Mouse (Mus musculus): ENCODE data around the gene Plcg2. TPM values are rescaled to one million over a fixed set of nuclear protein-coding genes. Genes with fewer than 3 reads are reported as not detected.

Gene Plcg2
- total RNA-seq (2021): 1 to 10 TPM; 7.6 to 8.5 TPM
- long read RNA-seq, experiment 1, full-length matches to known transcripts: 6 of 7 reads
- long read RNA-seq, experiment 1, partial matches to known transcripts: 1 of 7 reads
- long read RNA-seq, experiment 1, other reads (novel, unspliced or antisense): 0 of 7 reads
- long read RNA-seq, experiment 2, full-length matches to known transcripts: 2 of 3 reads
- long read RNA-seq, experiment 2, partial matches to known transcripts: 1 of 3 reads
- long read RNA-seq, experiment 2, other reads (novel, unspliced or antisense): 0 of 3 reads

DNA sequence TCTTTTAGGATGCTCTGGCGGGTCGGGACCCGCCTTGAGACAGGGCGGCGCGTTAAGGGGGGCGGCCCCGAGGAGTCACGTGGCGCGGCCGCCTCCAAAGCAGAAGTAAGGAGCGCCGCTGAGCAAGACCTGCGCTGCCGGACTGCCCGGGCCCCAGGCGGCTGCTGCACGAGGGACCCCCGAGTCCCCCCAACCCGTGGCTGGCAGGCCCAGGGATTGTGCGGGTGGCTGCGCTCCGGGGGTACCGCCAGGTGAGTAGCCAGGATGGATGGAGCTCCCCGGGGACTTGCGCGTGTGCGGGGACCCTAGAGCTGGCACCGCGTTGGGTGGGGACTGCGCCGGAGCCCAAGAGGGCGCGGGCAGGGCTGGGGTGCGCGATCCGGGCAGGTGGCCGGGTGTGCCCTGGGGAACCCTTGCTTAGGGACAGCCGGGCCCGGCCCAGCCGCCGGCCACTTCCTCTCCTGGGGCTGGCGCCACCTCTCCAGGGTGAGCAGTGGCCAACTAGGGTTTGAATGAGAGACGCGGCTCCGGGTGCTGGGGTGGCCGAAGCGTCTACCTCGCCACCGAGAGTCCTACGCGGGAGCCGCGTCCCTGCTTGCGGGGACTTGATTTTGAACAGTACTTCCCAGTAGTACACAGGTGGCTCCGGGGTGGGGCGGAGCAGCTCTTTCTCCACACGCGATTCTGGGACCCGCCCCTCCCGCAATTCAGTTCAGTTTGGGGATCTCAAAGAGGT lies at the start of gene Plcg2:
Gene Plcg2 (plus strand): TSS at position 113 of the 736 bp plus-strand sequence.
- peak; percentile 57 to 61 for DNase-seq

- DNase-seq: no peak
Measured at GRCm38 (mm10) chr8:117451072-117451471, 47.0 kb upstream of the Plcg2 start.

DNA sequence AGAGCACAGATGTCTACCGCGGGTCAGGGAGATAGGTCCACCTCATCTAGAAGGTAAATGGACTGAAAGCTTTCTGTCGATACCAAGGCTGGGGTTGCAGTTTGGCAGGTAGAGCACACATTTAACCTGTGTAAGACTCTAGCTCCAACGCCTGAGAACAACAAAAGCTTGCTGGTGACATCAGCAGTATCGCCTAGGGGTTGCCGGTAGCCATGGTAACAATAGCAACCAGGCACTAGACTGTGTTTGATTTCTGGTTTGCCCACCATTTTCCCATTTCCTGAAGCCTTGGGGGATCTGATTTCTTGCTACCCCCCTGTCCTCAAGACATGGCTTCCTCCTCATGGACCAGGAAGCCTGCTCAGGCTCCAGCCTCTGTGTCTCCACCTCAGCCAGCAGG lies 44.1 kb upstream of the Plcg2 start:
- no peak for DNase-seq

DNA sequence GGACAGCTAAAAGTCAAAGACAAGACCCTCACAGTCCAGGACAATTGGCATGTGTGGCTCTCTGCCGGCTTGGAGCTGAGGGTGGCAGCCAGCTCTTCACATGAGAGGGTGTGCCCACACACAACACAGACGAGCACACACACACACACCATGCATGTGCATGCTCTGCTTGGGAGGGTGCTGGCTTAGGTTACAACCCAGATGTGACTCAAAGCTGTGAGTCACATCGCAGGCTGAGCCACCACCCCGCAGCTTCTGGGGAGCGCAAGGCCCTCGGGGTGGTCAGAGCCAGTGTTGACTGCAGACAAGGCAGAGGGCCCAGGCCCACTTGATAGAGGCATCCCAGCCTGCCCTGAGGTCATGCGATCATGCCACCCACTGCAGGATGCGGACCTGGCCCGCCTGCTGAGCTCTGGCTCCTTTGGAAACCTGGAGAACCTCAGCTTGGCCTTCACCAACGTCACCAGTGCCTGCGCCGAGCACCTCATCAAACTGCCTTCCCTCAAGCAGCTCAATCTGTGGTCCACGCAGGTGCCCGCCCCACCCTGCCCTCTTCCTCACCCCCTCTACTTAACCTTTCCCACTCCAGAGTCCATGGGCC lies 43.5 kb upstream of the Plcg2 start:
- DNase-seq: no peak

- DNase-seq: no peak
Measured at GRCm38 (mm10) chr8:117455701-117456100, 42.4 kb upstream of the Plcg2 start.

DNA sequence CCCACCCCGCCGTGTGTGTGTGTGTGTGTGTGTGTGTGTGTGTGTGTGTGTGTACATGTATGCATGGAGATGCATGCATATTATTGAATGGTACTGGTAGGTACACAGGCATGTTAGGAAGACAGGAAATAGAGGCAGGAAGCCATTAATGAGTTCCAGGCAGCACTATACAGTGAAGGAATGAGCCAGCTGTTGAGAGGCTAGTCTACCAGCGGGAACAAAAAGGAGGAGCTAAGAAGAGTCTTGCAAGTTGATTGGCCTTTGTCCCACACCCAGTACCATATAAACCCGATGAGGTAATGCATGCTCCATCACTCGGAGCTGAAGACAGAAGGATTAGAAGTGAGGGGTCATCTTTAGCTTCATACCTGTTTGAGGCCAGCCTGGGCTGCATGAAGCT lies 39.7 kb upstream of the Plcg2 start:
- DNase-seq: no peak

- DNase-seq: no peak
Measured at GRCm38 (mm10) chr8:117462701-117463284, 35.3 kb upstream of the Plcg2 start.

DNA sequence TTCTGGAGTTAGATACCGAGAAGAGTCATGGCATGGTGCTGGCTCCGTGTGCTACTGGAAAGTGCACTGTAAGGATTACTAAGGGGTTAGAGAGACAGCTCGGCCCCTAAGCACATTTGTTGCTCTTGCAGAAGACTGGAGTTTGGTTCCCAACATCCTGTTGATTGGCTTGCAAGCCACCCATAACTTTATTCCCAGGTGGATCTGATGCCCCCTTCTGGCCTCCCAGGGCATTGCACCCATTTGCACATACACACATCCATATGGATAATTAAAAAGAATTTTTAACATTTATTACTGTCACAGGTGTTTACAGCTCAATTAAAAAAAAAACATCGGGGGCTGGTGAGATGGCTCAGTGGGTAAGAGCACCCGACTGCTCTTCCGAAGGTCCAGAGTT lies 33.6 kb upstream of the Plcg2 start:
- DNase-seq: no peak

- peak; percentile 65 to 83 for DNase-seq
Measured at GRCm38 (mm10) chr8:117465250-117465649, 32.8 kb upstream of the Plcg2 start.

GRCm38 (mm10) chr8:117467466-117467865 lies 30.6 kb upstream of the Plcg2 start:
- DNase-seq: no peak

- no peak for DNase-seq
Measured at GRCm38 (mm10) chr8:117469431-117470341, 28.4 kb upstream of the Plcg2 start.

- DNase-seq: peak; percentile 55 to 69
Measured at GRCm38 (mm10) chr8:117470342-117470781, 27.7 kb upstream of the Plcg2 start.

GRCm38 (mm10) chr8:117471174-117471573 lies 26.9 kb upstream of the Plcg2 start:
- DNase-seq: peak; percentile 52 to 85

DNA sequence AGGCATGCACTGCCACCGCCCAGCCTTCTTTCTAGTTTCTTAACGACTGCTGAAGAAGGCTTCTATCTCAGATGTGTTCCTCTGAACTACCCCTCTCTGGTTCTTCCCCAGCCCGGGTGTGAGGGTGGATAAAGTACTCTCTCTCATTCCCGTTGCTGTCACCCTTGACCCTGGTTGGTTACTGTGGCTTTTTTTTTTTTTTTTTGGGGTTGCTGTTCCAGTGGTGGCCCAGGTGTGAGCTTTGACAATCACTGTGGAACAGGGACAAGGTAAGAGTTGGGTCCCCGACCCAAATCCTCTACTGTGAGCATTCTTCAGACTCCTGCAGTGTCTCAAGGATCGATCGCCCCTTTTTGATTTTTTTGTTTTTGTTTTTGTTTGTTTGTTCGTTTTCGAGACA lies 26.4 kb upstream of the Plcg2 start:
- no peak for DNase-seq

GRCm38 (mm10) chr8:117472332-117472731 lies 25.8 kb upstream of the Plcg2 start:
- no peak for DNase-seq

DNA sequence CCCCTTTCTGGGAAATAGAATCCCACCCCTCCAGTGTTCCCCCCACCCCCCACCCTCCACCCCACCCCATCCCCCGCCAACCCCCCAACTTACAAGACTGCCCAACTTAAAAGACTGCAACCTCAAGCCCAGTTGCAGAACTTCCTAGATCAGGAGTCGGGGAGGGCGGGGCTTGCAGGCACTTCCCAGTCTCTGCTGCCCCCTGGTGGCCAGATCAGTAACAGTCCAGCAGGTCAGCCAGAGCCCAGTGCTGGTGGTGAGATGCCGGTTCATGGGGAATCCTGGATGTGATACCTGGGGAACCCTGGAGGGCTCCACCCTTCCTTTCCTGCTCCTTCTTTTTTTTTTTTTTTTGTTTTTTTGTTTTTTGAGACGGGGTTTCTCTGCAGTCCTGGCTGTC lies 23.1 kb upstream of the Plcg2 start:
- DNase-seq: peak; percentile 88 to 95

GRCm38 (mm10) chr8:117475819-117476218 lies 22.3 kb upstream of the Plcg2 start:
- peak in 1 of 2 experiments; percentile 66 for DNase-seq

GRCm38 (mm10) chr8:117478082-117478481 lies 20.0 kb upstream of the Plcg2 start:
- DNase-seq: no peak

DNA sequence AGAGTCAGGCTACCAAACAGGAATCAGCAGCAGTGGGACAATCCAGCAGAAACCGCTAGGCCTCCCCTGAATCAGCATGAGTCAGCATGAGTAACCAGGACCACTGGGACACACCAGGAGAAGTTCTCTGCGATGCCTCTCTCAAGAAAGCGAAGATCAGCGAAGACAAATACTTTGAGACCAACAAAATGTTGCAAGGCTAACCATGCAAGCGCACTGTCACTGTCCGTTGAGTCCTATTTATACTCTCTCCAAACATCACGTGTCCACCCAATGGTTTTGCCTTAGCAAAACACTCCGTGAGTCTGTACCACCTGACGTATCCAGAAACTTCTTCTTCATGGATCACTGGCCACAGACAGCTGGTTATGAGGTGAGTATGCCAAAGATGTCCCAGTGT lies 18.1 kb upstream of the Plcg2 start:
- DNase-seq: no peak

- no peak for DNase-seq
Measured at GRCm38 (mm10) chr8:117480516-117480915, 17.6 kb upstream of the Plcg2 start.

DNA sequence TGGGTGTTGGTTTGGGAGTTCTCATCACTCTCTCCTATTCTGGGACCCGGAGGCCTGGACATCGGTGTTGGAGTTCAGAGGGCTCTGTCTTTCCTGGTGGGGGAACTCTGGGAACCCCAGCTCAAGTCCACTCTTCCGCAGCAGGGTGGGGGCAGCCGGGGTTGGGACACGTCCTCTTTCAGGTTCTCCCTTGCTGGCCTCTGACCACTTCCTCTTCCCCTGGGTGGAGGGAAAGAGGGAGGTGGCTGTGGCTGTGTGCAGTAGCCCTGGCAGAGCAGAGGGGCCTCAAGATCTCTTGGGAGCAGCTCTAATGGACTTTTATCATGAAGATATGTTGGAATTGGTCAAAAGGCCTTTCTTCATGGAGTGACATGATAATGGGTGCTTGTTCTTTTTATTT lies 16.3 kb upstream of the Plcg2 start:
- peak in 1 of 2 experiments; percentile 68 for DNase-seq

DNA sequence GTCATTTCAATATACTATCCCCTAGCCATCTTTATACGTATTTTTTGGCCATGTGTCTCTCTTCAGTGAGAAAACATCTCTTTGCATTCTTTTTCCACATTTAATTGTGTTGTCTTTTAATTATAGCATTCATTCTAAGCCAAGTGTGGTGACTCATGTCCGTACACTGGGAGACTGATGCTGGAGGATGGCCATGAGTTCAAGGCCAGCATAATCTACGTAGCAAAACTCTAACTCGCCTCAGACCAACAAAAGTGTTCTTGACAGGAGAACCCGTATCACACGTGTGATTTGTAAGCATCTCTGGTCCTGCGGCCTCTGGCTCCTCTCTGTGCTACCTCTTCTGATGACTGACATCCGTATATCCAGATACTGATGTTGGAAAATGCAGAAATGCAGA lies 13.4 kb upstream of the Plcg2 start:
- DNase-seq: no peak
